Mouse (Mus musculus) cortical plate, adult 2 months (tissue): Measurements from ENCODE around the gene Auts2.

Experiments used
- CTCF ChIP-seq: fragments of 200-500 bp; IDR thresholded peaks from 2 replicates; pipeline ENCODE4 v1.5.1; 2011; ENCODE audit warnings: mild to moderate bottlenecking, control low read depth, low read length; ENCODE audit not compliant: insufficient read depth; ENCODE audit errors: extremely low read depth
- POLR2A ChIP-seq: fragments of 200-500 bp; IDR thresholded peaks from 2 replicates; pipeline ENCODE4 v1.6.1; 2011; ENCODE audit warnings: mild to moderate bottlenecking, low read length, control low read depth; ENCODE audit not compliant: insufficient read depth; ENCODE audit errors: extremely low read depth

GRCm38 (mm10) chr5:131546414-131546813 lies 996.7 kb downstream of the Auts2 start:
- no peak for TF ChIP-seq CTCF
- no peak for TF ChIP-seq POLR2A
